Mouse (Mus musculus): ENCODE results near the gene Pakap. TPM values are rescaled to one million over a fixed set of nuclear protein-coding genes. Genes with fewer than 3 reads are reported as not detected.
"Not testable (repeated sequence)": the region's sequence is repeated elsewhere in the genome, so short reads cannot be mapped to it uniquely, and the experiment has no call there.

Pakap gene
- polyA plus RNA-seq, 1 experiment from 2014 or later = 4.7 TPM

DNA sequence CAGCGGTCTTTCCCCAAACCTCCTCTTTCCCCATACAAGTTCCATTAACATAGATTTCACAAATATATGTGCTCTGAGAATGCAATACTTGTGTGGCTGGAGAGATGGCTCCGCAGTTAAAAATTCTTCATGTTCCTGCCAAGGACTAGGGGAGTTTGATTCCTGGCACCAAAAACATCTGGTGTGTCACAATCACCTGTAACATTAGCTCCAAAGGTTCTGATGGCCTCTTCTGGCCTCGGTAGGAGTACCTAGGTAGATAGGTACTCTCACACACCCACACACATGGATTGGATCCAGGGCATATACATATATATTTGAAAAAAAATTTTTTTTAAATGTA lies 318.9 kb downstream of the Pakap start:
- no peak overlapping the region for H3K27ac ChIP-seq
- H3K4me1 ChIP-seq = peaks cover 12% of the 10 kb centered on the region
- no peaks in the 10 kb centered on the region for H3K36me3 ChIP-seq (ENCODE audit: poor library complexity, severe bottlenecking)
- no peak for ATAC-seq
- no peaks in the 10 kb centered on the region for H3K27me3 ChIP-seq
- H3K4me2 ChIP-seq = no peak overlapping the region
- H3K9me3 ChIP-seq (replicated peaks) = no peaks in the 10 kb centered on the region
- H3K9ac ChIP-seq = no peak overlapping the region
- H3K4me3 ChIP-seq = no peak overlapping the region
- WGBS = 93% methylated on average over 3 of the region's 3 CpGs

DNA sequence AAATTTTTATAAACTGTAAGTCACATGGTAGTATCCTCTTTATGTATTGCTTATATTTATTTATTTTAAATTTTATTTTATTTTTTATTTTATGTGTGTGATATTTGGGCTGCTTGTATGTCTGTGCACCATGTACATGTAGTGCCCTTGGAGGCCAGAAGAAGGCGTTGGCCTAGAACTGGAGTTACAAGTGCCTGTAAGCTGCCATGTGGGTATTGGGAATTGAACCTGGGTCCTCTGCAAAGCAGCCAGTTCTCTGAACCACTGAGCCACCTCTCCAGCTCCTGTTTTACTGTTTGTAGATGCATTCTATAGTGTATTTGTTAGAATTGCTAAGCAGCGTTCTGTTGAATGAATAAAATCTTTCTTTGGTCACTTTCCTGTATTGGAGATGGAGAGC lies 320.3 kb downstream of the Pakap start:
- Histone ChIP-seq H3K4me2 (no peak overlapping the region), H3K27me3 (no peaks in the 10 kb centered on the region), H3K9me3 (replicated peaks) (no peaks in the 10 kb centered on the region), H3K4me1 (peaks cover 12% of the 10 kb centered on the region), H3K4me3 (no peak overlapping the region), H3K27ac (no peak overlapping the region), H3K9ac (no peak overlapping the region), H3K36me3 (ENCODE audit: poor library complexity, severe bottlenecking) (no peaks in the 10 kb centered on the region)
- ATAC-seq = no peak
- WGBS = 94% methylated on average over 2 of the region's 2 CpGs

DNA sequence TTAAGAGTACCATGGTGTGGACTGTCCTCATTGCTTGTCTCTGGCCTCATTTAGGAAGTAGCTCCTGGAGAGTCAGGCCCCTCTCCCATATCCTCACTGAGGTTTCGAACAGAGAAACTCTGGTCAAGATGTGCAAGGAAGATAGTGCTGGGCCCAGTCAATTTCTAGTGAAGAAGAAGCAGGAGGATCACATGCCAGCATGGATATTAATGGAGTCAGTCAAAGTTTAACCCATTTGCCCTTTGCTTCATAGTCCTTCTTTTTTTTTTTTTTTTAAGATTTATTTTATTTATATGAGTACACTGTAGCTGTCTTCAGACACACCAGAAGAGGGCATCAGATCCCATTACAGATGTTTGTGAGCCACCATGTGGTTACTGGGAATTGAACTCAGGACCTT lies 321.0 kb downstream of the Pakap start:
- not testable (repeated sequence) for H3K4me2 ChIP-seq; ATAC-seq; H3K27me3 ChIP-seq; H3K4me3 ChIP-seq; H3K9me3 ChIP-seq (replicated peaks); H3K9ac ChIP-seq; H3K27ac ChIP-seq; H3K36me3 ChIP-seq (ENCODE audit: poor library complexity, severe bottlenecking)
- 94% methylated on average over 1 of the region's 1 CpGs for WGBS
- peaks cover 12% of the 10 kb centered on the region for H3K4me1 ChIP-seq

DNA sequence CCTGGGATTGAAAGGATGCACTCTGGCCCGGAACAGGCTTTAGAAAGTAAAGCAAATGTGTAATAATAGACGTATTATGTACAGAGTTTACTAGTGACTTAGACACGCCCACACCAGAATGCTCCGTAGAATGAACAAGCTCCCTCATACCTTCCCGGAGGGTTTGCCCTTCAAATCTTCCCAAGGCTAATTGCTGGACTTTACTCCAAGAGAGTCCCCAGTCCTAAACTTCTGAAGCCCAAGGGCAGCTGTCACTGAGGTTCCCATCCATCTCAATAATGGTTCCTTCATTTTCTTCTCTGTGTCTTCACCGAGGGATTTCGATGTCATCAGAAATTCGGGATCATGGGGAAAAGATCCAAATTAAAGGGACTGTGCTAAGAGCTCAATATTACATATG lies 321.8 kb downstream of the Pakap start:
- Histone ChIP-seq H3K4me3 (no peak overlapping the region), H3K4me1 (peaks cover 9% of the 10 kb centered on the region), H3K36me3 (ENCODE audit: poor library complexity, severe bottlenecking) (no peaks in the 10 kb centered on the region), H3K27me3 (no peaks in the 10 kb centered on the region), H3K4me2 (no peak overlapping the region), H3K9ac (no peak overlapping the region), H3K9me3 (replicated peaks) (no peaks in the 10 kb centered on the region), H3K27ac (no peak overlapping the region)
- no peak for ATAC-seq
- WGBS = 84% methylated on average over 8 of the region's 8 CpGs

DNA sequence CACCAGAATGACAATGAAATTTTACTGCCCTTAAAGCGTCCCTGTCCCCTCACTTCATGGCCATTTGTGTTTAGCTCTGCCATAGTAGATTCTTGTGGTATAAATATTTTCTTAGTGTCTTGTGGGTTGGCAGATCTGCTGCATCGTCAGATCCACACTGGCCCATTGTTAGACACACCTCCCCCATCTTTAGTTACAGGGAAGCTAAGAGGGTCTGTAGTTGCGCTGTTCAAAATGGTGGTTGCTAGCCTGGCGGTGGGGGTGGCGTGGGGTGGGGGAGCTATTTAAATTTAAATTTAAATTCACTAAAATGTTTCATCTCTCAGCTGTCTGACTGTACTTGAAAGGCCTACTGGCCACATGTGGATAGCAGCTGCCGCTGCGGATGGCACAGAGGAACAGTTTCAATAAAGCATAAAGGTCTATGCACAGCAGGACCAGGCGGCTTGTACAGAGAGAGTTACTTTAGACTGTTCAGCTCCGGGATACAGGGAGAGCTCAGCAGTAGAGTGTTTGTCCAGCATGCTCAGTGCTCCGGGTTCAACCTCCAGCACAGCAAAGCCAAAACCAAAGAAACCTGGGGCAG lies 324.1 kb downstream of the Pakap start:
- Histone ChIP-seq H3K4me1 (peaks cover 8% of the 10 kb centered on the region; the same call in 1 of the 2 replicates), H3K4me2 (no peak overlapping the region), H3K4me3 (no peak overlapping the region), H3K9ac (no peak overlapping the region), H3K9me3 (replicated peaks) (no peaks in the 10 kb centered on the region), H3K27me3 (no peaks in the 10 kb centered on the region), H3K27ac (peak overlapping the region; percentile 37; the same call in 1 of the 2 replicates), H3K36me3 (ENCODE audit: poor library complexity, severe bottlenecking) (no peaks in the 10 kb centered on the region)
- 61% methylated on average over 10 of the region's 10 CpGs for WGBS
- peak; percentile 80; the same call in 1 of the 2 replicates for ATAC-seq

DNA sequence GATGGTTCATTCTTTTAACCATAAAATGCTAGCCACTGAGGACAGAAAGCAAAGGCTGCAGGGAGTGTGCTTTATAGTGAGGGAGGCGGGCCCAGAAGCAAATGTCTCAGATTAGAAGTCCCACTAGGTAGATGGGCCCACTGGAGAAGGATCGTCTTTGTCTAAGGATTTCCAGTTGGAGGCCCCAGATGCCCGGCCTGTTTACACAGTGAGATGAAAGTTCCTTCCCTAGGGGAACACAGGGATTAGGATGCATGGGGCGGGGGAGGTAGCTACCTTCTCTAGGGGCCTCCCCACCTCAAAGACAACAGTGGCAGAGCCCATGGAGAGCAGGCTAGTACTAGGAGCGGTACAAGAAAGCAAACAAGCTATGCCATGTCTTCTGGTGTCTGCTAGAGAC lies 327.2 kb downstream of the Pakap start:
- ATAC-seq = no peak
- Histone ChIP-seq H3K27me3 (no peaks in the 10 kb centered on the region), H3K4me3 (no peak overlapping the region), H3K36me3 (ENCODE audit: poor library complexity, severe bottlenecking) (no peaks in the 10 kb centered on the region), H3K4me1 (peaks cover 9% of the 10 kb centered on the region; the same call in 1 of the 2 replicates), H3K9ac (no peak overlapping the region), H3K9me3 (replicated peaks) (no peaks in the 10 kb centered on the region), H3K27ac (0 out of 2 replicates have a peak overlapping the region, but pooled peaks have one; percentile 14), H3K4me2 (no peak overlapping the region)
- WGBS = 27% methylated on average over 5 of the region's 5 CpGs

DNA sequence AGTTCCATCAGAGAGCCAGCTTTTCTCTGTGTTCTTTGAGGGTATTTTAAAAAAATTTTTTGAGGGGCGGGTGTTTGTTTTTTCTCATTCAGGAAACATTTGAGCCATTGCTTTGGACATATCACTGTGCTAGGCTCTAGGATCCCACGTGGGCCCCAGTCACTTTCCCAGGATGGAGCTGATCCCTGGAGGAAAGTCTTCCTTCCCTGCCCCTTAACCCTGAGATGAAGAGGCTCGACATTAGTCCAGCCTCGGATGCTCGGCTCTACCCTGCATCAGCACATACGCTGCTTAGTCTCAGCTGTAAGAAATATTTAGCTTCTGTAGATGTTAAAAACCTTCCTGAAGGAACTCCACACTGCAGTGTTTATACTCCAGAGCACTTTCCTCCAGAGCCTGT lies 327.9 kb downstream of the Pakap start:
- Histone ChIP-seq H3K36me3 (ENCODE audit: poor library complexity, severe bottlenecking) (no peaks in the 10 kb centered on the region), H3K9me3 (replicated peaks) (no peaks in the 10 kb centered on the region), H3K27ac (no peak overlapping the region), H3K4me3 (no peak overlapping the region), H3K27me3 (no peaks in the 10 kb centered on the region), H3K9ac (no peak overlapping the region), H3K4me1 (peaks cover 9% of the 10 kb centered on the region; the same call in 1 of the 2 replicates), H3K4me2 (no peak overlapping the region)
- ATAC-seq = no peak
- WGBS = 68% methylated on average over 6 of the region's 6 CpGs

DNA sequence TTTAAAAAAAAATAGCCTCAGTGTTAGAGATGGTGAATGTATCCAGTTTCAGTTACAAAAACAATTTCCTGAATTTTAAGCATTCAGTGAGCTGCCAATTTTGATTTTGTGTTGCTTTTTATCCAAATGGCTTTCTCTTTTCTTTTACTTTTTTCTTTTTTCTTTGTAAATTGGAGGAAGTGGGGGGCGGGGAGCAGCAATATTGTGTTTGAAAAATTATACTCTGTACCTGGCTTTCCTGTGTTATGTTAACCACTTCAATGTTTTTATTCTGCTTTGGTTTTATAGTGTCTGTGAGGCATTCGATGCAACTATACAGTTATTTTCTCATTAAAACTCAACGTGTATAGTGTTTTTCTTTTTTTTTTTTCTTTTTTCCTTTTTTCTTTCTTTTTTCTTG lies 328.7 kb downstream of the Pakap start:
- H3K36me3 ChIP-seq (ENCODE audit: poor library complexity, severe bottlenecking) = no peaks in the 10 kb centered on the region
- H3K9ac ChIP-seq = no peak overlapping the region
- no peak overlapping the region for H3K4me2 ChIP-seq
- no peaks in the 10 kb centered on the region for H3K9me3 ChIP-seq (replicated peaks)
- no peak overlapping the region for H3K27ac ChIP-seq
- no peak for ATAC-seq
- no peaks in the 10 kb centered on the region for H3K27me3 ChIP-seq
- no peak overlapping the region for H3K4me3 ChIP-seq
- WGBS = 63% methylated on average over 3 of the region's 3 CpGs
- H3K4me1 ChIP-seq = peaks cover 9% of the 10 kb centered on the region; the same call in 1 of the 2 replicates

DNA sequence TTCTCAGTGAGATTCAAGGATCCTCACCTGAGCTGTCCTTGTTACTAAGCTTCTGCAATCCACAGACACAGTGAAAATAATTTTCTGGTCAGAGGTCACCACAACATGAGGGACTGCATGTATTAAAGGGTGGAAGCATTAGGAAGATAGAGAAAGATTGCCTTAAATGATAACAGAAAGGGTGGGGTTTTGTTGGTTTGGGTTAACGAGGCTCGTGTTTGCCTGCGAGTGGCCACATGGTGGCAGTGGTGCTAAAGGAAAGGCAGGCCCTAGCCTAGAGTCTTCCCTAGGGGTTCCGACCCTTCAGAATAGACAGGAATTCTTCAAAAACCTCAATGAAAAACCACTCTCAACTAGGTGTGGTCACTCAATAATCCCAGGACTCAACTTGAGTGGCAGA lies 333.2 kb downstream of the Pakap start:
- no peak overlapping the region for H3K4me3 ChIP-seq
- H3K9ac ChIP-seq = no peak overlapping the region
- 8% methylated on average over 4 of the region's 4 CpGs for WGBS
- no peaks in the 10 kb centered on the region for H3K36me3 ChIP-seq (ENCODE audit: poor library complexity, severe bottlenecking)
- H3K27ac ChIP-seq = no peak overlapping the region
- ATAC-seq = peak; percentile 68; the same call in 1 of the 2 replicates
- H3K9me3 ChIP-seq (replicated peaks) = no peaks in the 10 kb centered on the region
- 0 out of 2 replicates have a peak, but pooled peaks cover 3% of the 10 kb centered on the region for H3K4me1 ChIP-seq
- no peaks in the 10 kb centered on the region for H3K27me3 ChIP-seq
- no peak overlapping the region for H3K4me2 ChIP-seq

DNA sequence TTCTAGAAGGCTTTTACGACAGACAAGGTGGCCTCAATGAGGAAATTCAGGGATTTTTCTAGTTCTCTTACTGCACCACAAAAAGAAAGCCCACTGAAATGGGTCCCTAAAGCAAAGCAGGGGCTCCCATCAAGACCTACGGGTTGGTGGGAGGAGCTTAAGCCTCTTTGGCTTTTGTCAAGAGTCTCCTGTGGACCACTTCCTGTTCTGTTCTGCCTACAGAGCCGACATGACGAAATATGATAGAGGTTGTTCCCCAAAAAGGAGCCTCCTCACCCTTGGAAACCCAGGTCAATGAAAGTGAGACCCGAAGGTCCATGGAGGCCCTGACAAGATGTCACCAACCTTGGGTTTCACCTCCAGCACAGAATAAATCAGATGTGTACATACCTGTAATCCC lies 334.6 kb downstream of the Pakap start:
- Histone ChIP-seq H3K4me3 (no peak overlapping the region), H3K27ac (no peak overlapping the region), H3K9me3 (replicated peaks) (no peaks in the 10 kb centered on the region), H3K36me3 (ENCODE audit: poor library complexity, severe bottlenecking) (no peaks in the 10 kb centered on the region), H3K9ac (no peak overlapping the region), H3K4me2 (no peak overlapping the region), H3K27me3 (no peaks in the 10 kb centered on the region), H3K4me1 (no peaks in the 10 kb centered on the region)
- no peak for ATAC-seq
- 88% methylated on average over 5 of the region's 5 CpGs for WGBS

DNA sequence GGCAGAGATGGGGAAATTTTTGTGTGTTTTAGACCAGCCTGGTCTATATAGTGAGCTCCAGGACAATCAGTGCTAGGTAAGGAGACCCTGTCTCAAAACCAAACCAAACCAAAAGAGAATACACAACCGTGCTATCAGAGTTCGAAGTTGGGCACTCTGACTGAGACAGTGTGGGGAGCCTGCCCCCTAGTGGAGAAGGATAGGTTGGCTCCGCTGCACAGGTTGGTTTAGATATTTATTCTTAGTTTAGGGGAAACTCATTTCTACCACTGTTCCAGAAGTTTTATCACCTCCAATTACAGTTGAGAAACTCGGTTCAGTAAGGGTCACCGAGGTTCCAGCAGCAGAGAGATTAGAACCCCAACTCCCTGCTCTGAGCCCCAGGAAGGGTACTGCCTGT lies 336.2 kb downstream of the Pakap start:
- Histone ChIP-seq H3K4me3 (no peak overlapping the region), H3K27me3 (no peaks in the 10 kb centered on the region), H3K36me3 (ENCODE audit: poor library complexity, severe bottlenecking) (no peaks in the 10 kb centered on the region), H3K9ac (no peak overlapping the region), H3K4me1 (no peaks in the 10 kb centered on the region), H3K4me2 (no peak overlapping the region), H3K27ac (no peak overlapping the region), H3K9me3 (replicated peaks) (no peaks in the 10 kb centered on the region)
- 9% methylated on average over 5 of the region's 5 CpGs for WGBS
- ATAC-seq = peak; percentile 67; the same call in 1 of the 2 replicates

DNA sequence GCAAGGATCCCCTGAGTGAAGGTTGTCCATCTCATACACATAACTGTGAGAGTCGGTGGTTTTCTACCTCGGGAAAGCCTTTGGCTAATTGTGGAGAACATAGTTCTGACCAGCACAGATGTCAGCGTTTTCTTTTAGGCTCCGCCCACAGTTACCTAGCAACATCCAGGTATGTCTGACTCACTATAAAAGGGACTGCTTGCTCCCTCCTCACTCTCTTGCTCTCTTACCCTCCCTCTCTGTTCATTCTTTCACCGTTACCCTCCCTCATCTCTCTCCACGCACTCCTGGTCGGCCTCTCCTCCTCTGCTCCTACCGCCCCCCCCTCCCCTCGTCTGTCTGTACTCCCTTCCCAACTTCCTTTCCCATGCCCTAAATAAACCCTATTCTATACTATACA lies 336.7 kb downstream of the Pakap start:
- Histone ChIP-seq H3K4me3 (no peak overlapping the region), H3K9ac (no peak overlapping the region), H3K27me3 (no peaks in the 10 kb centered on the region), H3K36me3 (ENCODE audit: poor library complexity, severe bottlenecking) (no peaks in the 10 kb centered on the region), H3K4me1 (no peaks in the 10 kb centered on the region), H3K9me3 (replicated peaks) (no peaks in the 10 kb centered on the region), H3K27ac (no peak overlapping the region), H3K4me2 (no peak overlapping the region)
- ATAC-seq = peak; percentile 13; the same call in 1 of the 2 replicates
- 25% methylated on average over 9 of the region's 9 CpGs for WGBS

DNA sequence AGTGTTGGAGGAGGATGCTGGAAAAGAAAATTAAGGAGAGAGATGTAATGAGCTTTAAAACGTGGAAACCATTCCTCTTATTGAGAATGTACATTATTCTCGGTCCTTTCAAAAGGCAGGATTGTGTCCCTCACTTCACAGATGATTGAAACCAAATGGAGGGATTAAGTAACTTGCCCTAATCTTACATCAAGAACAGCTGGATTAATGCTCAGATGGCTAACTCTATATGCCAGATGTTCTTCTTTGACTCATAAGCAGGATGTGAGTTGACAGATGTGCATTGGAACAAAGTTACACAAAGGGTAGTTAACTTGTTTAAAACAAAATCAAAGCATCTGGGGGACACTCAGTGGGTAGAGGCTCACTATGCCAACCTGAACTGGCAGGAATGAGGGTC lies 338.7 kb downstream of the Pakap start:
- H3K36me3 ChIP-seq (ENCODE audit: poor library complexity, severe bottlenecking) = no peaks in the 10 kb centered on the region
- H3K27ac ChIP-seq = no peak overlapping the region
- H3K4me3 ChIP-seq = no peak overlapping the region
- H3K9ac ChIP-seq = no peak overlapping the region
- 10% methylated on average over 2 of the region's 2 CpGs for WGBS
- no peaks in the 10 kb centered on the region for H3K27me3 ChIP-seq
- H3K4me2 ChIP-seq = no peak overlapping the region
- H3K9me3 ChIP-seq (replicated peaks) = no peaks in the 10 kb centered on the region
- no peaks in the 10 kb centered on the region for H3K4me1 ChIP-seq
- ATAC-seq = no peak

Data from forebrain, embryonic 13.5 days (tissue).